Mouse (Mus musculus): ENCODE data around the gene Lrrc72.

GRCm38 (mm10) chr12:36289634-36290033, 36.4 kb upstream of the Lrrc72 start:
- TF ChIP-seq CTCF (IDR thresholded peaks at IDR 0.05; ENCODE audit: low read depth, low read length) (no peak), GATA1 (IDR thresholded peaks at IDR 0.05; ENCODE audit: borderline replicate concordance, low read length) (no peak), TAL1 (conservative IDR thresholded peaks at IDR 0.05; ENCODE audit: low read depth, low read length) (no peak), GATA2 (IDR thresholded peaks at IDR 0.05; ENCODE audit: borderline replicate concordance, low read depth, low read length) (no peak)

All from G1E (cell line).